In genomic region chr7:108933794-108934731, GRCm38 (mm10) we compare ENCODE assay signal across 8 mouse cellular contexts. TPM values are rescaled to one million over a fixed set of nuclear protein-coding genes. Genes with fewer than 3 reads are reported as not detected.
DNase-seq lines count a peak whose midpoint lies in the region; ATAC-seq lines count a peak whose summit lies in the region.

Eif3f (plus strand) TSS chr7:108934417.

- DNase-seq in adipocyte (ENCODE audit: low spot score): peak; percentile 96
- DNase-seq in embryo, embryonic 10 days (ENCODE audit: low spot score): peak; percentile 98
- DNase-seq in gastrocnemius, postnatal 10 days: peak; percentile 86
- peak; percentile 99 for DNase-seq in induced T-regulatory cell, adult 2 months (ENCODE audit: low read depth)
- DNase-seq in left cerebral cortex, adult 9 months (ENCODE audit: low spot score in 2 of 2): peak; percentile 96 to 99
- peak; percentile 90 for DNase-seq in right cerebral cortex, postnatal 14 days
- DNase-seq in urinary bladder, postnatal 36 days (ENCODE audit: low spot score in 2 of 2): peak; percentile 92

- ATAC-seq in megakaryocyte progenitor cell, adult 5-6 weeks (replicated peaks; ENCODE audit: poor library complexity): peak; percentile 92

RNA-seq across cellular contexts. Expression of gene Eif3f, which starts in this region (rescaled TPM):
- total RNA-seq in gastrocnemius, postnatal 10 days (2021): 100 to 1,000 TPM; 121 to 122 TPM
- 230 and 235 TPM in 2 replicates for total RNA-seq in megakaryocyte progenitor cell, adult 5-6 weeks (2015)
- 71.4 and 76.6 TPM in 2 replicates for total RNA-seq in megakaryocyte progenitor cell, adult 5-6 weeks (2017)

Comparison
In these comparisons a context has a peak if more than half of its experiments do, and no peak if none do; other contexts are left out.
1. Peak in every context shown above with its lines: DNase-seq and ATAC-seq.